Mouse (Mus musculus): ENCODE measurements around the gene Zfp82. TPM values are rescaled to one million over a fixed set of nuclear protein-coding genes. Genes with fewer than 3 reads are reported as not detected.

Gene Zfp82
- polyA plus RNA-seq, 1 experiment from 2014 or later: 4.2 TPM

DNA sequence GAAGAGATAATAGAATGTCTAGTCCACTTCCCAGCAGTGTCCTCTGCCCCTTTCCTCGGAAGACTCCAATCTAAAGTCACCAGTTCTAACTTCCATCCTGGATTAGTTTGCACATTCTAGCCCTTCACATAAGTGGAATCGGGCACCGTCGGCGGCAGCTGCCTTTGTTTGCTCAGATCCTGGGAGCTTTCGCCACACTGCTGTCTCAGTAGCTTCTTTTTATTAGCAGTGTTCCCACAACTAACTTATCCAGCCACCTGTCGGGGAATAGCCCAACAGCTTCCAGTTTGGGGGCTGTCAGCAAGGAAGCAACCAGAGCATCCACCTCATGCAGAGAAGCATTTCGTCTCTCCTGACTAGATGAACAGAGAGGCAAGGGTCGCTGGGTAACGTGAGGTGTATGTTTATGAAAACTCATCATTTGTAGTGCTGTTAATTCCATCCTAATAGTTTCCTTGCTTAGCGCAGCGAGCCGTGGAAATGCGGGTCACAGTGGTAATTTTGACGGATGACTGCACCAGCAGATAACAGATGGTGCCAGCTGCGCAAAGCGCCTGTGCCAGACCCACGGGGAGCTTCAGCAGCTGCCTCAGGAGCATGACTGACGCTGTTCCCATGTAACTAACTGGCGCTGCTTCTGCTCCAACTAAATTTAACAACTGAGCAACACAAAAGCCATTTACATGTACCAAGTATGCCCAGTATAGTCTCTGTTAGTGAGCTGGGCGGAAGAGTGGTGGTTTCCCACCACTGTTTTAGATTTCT, 63.2 kb downstream of the Zfp82 start:
- no peak overlapping the region for H3K9ac ChIP-seq
- no peak for ATAC-seq (ENCODE audit: extremely low read depth, insufficient number of reproducible peaks, low FRiP score, low TSS enrichment)
- no peak overlapping the region for H3K4me3 ChIP-seq
- no peaks in the 10 kb centered on the region for H3K4me1 ChIP-seq
- H3K36me3 ChIP-seq: peaks cover 86% of the 10 kb centered on the region
- no peaks in the 10 kb centered on the region for H3K27me3 ChIP-seq (replicated peaks)
- WGBS: 83% methylated on average over 21 of the region's 21 CpGs
- H3K4me2 ChIP-seq: no peak overlapping the region
- no peak overlapping the region for H3K27ac ChIP-seq (replicated peaks)
- H3K9me3 ChIP-seq: no peaks in the 10 kb centered on the region

DNA sequence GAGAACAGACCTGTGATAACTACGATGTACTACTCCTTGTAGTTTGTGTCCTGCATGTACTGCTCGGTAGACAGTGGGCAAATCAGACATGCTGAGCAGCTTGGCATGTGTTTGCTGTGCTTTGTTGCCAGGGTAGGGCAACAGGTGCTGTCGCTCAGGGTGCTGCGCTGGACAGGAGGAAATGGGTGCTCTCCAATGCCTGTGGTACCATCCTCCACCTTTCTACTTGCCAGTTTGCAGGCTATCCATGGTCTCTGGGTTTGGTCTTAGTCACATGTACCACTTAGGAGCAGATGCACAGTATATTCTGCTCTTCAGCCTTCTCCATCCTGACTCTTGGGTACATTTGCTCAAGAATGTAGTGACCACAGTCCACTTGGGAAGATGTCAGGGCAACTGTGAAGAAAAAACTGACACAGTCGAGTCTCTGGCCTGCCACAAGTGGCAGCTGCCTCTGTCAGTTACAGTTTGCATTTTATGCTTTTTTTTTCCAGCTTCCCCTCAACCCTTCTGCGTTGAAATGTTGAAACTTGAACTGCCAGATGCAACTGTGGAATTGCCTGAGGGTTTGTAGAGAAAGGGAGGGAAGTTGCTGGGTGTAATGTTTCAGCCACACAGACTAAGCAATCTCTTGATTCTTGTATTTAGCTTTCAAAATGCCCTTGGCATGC, 64.5 kb downstream of the Zfp82 start:
- Histone ChIP-seq H3K4me2 (no peak overlapping the region), H3K9ac (no peak overlapping the region), H3K9me3 (no peaks in the 10 kb centered on the region), H3K27me3 (replicated peaks) (no peaks in the 10 kb centered on the region), H3K4me1 (no peaks in the 10 kb centered on the region), H3K4me3 (no peak overlapping the region), H3K36me3 (peaks cover 86% of the 10 kb centered on the region), H3K27ac (replicated peaks) (no peak overlapping the region)
- WGBS: 76% methylated on average over 6 of the region's 6 CpGs
- ATAC-seq (ENCODE audit: extremely low read depth, insufficient number of reproducible peaks, low FRiP score, low TSS enrichment): no peak

DNA sequence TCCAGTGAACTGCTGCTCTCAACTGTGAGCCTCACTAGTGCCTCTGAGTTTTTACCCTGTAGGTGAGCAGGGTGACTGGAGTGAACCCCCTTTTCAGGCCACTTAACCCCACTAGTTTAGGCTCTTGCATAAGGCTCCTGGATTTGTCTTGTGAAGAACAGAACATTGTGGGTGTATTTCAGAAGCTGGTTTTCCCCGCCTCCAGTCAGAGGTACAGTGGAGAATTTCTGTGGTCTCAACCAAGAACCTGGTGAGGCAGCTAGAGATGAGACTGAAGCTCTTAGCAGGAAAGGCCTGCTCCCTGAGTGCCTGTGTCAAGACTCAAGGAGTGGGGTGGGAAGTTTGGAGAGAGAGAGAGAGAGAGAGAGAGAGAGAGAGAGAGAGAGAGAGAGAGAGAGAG, 65.1 kb downstream of the Zfp82 start:
- Histone ChIP-seq H3K9me3 (no peaks in the 10 kb centered on the region), H3K4me2 (no peak overlapping the region), H3K27me3 (replicated peaks) (no peaks in the 10 kb centered on the region), H3K36me3 (peaks cover 90% of the 10 kb centered on the region), H3K4me3 (no peak overlapping the region), H3K9ac (no peak overlapping the region), H3K27ac (replicated peaks) (no peak overlapping the region), H3K4me1 (no peaks in the 10 kb centered on the region)
- 81% methylated on average over 1 of the region's 1 CpGs for WGBS
- no peak for ATAC-seq (ENCODE audit: extremely low read depth, insufficient number of reproducible peaks, low FRiP score, low TSS enrichment)

Small RNA genes within 50 kb of the gene (microRNA-seq; reads per million reads assigned to microRNA genes)
- not detected for gene Gm23368

Other genes with a start within 250 kb of the Zfp82 start
- gene Zfp940, start 219.2 kb downstream of the Zfp82 start, polyA plus RNA-seq (2015; fragmentation: Nextera tagmentation; extraction: Ambion mirVana): 1.7 and 1.9 TPM in 2 replicates
- 3.0 and 3.2 TPM in 2 replicates for gene Zfp420, start 212.9 kb downstream of the Zfp82 start, polyA plus RNA-seq (2015; fragmentation: Nextera tagmentation; extraction: Ambion mirVana)
- gene Zfp27, start 166.3 kb downstream of the Zfp82 start, polyA plus RNA-seq (2015; fragmentation: Nextera tagmentation; extraction: Ambion mirVana): 5.8 and 6.1 TPM in 2 replicates
- 3.2 and 3.3 TPM in 2 replicates for gene Zfp383, start 164.7 kb downstream of the Zfp82 start, polyA plus RNA-seq (2015; fragmentation: Nextera tagmentation; extraction: Ambion mirVana)
- 7.2 TPM in 2 replicates for gene Zfp74, start 118.8 kb downstream of the Zfp82 start, polyA plus RNA-seq (2015; fragmentation: Nextera tagmentation; extraction: Ambion mirVana)
- 17.2 and 20.2 TPM in 2 replicates for gene Zfp568, start 88.9 kb downstream of the Zfp82 start, polyA plus RNA-seq (2015; fragmentation: Nextera tagmentation; extraction: Ambion mirVana)
- 2.5 and 4.0 TPM in 2 replicates for gene Zfp14, start 21.5 kb downstream of the Zfp82 start, polyA plus RNA-seq (2015; fragmentation: Nextera tagmentation; extraction: Ambion mirVana)
- 0.29 TPM in 1 of 2 replicates, not detected in the other for gene Gm26920, start 17.5 kb upstream of the Zfp82 start, polyA plus RNA-seq (2015; fragmentation: Nextera tagmentation; extraction: Ambion mirVana)
- gene Zfp566, start 17.6 kb upstream of the Zfp82 start, polyA plus RNA-seq (2015; fragmentation: Nextera tagmentation; extraction: Ambion mirVana): 4.7 and 6.0 TPM in 2 replicates
- gene Zfp260, start 21.9 kb upstream of the Zfp82 start, polyA plus RNA-seq (2015; fragmentation: Nextera tagmentation; extraction: Ambion mirVana): 70.2 and 76.4 TPM in 2 replicates
- gene Zfp382, start 49.0 kb upstream of the Zfp82 start, polyA plus RNA-seq (2015; fragmentation: Nextera tagmentation; extraction: Ambion mirVana): 9.6 and 10.0 TPM in 2 replicates
- gene Zfp146, start 96.8 kb upstream of the Zfp82 start, polyA plus RNA-seq (2015; fragmentation: Nextera tagmentation; extraction: Ambion mirVana): 8.6 and 9.5 TPM in 2 replicates
- 330 and 354 TPM in 2 replicates for gene Cox7a1, start 111.2 kb upstream of the Zfp82 start, polyA plus RNA-seq (2015; fragmentation: Nextera tagmentation; extraction: Ambion mirVana)
- gene Capns1, start 125.9 kb upstream of the Zfp82 start, polyA plus RNA-seq (2015; fragmentation: Nextera tagmentation; extraction: Ambion mirVana): 76.8 and 81.8 TPM in 2 replicates
- gene Polr2i, start 159.0 kb upstream of the Zfp82 start, polyA plus RNA-seq (2015; fragmentation: Nextera tagmentation; extraction: Ambion mirVana): 113 and 123 TPM in 2 replicates
- 145 and 170 TPM in 2 replicates for gene Tbcb, start 159.4 kb upstream of the Zfp82 start, polyA plus RNA-seq (2015; fragmentation: Nextera tagmentation; extraction: Ambion mirVana)
- gene Ovol3, start 162.8 kb upstream of the Zfp82 start, polyA plus RNA-seq (2015; fragmentation: Nextera tagmentation; extraction: Ambion mirVana): not detected in 2 replicates
- gene Thap8, start 207.2 kb upstream of the Zfp82 start, polyA plus RNA-seq (2015; fragmentation: Nextera tagmentation; extraction: Ambion mirVana): 0.37 and 0.39 TPM in 2 replicates
- 7.1 and 8.5 TPM in 2 replicates for gene Wdr62, start 207.5 kb upstream of the Zfp82 start, polyA plus RNA-seq (2015; fragmentation: Nextera tagmentation; extraction: Ambion mirVana)
- 10.2 and 14.9 TPM in 2 replicates for gene Clip3, start 218.8 kb upstream of the Zfp82 start, polyA plus RNA-seq (2015; fragmentation: Nextera tagmentation; extraction: Ambion mirVana)
- 60.5 and 66.1 TPM in 2 replicates for gene Alkbh6, start 235.8 kb upstream of the Zfp82 start, polyA plus RNA-seq (2015; fragmentation: Nextera tagmentation; extraction: Ambion mirVana)
- gene Syne4, start 241.9 kb upstream of the Zfp82 start, polyA plus RNA-seq (2015; fragmentation: Nextera tagmentation; extraction: Ambion mirVana): 18.3 and 20.2 TPM in 2 replicates
- gene E130208F15Rik, start 248.8 kb upstream of the Zfp82 start, polyA plus RNA-seq (2015; fragmentation: Nextera tagmentation; extraction: Ambion mirVana): 2.5 and 3.3 TPM in 2 replicates

Data from heart, embryonic 13.5 days (tissue).